Mouse (Mus musculus) forebrain, embryonic 12.5 days (tissue): ENCODE data around the gene Ahsa1. TPM values are rescaled to one million over a fixed set of nuclear protein-coding genes. Genes with fewer than 3 reads are reported as not detected.

Experiments
- ATAC-seq: fragments of 200-750 bp; cut with Nextera tagmentation; 2 replicates; pipeline ENCODE4 v1.8.0; 2017; ENCODE audit warnings: moderate TSS enrichment; ENCODE audit not compliant: low FRiP score
- H3K27ac ChIP-seq: fragments of 300-500 bp; sonication (generic); 2 replicates; pipeline ENCODE4 v1.5.1; 2016; ENCODE audit warnings: mild to moderate bottlenecking
- H3K27me3 ChIP-seq: fragments of 300-500 bp; sonication (generic); 2 replicates; pipeline ENCODE4 v1.6.1; 2016; ENCODE audit warnings: mild to moderate bottlenecking
- H3K36me3 ChIP-seq: fragments of 300-500 bp; sonication (generic); replicated peaks from 2 replicates; pipeline ENCODE4 v1.6.1; 2016; ENCODE audit warnings: mild to moderate bottlenecking
- H3K4me1 ChIP-seq: fragments of 300-500 bp; sonication (generic); 2 replicates; pipeline ENCODE4 v1.6.1; 2016
- H3K4me2 ChIP-seq: fragments of 300-500 bp; sonication (generic); 2 replicates; pipeline ENCODE4 v1.6.1; 2016; ENCODE audit warnings: mild to moderate bottlenecking, moderate library complexity
- H3K4me3 ChIP-seq: fragments of 300-500 bp; sonication (generic); replicated peaks from 2 replicates; pipeline ENCODE4 v1.5.1; 2016; ENCODE audit warnings: mild to moderate bottlenecking
- H3K9ac ChIP-seq: fragments of 300-500 bp; sonication (generic); 2 replicates; pipeline ENCODE4 v1.6.1; 2016; ENCODE audit warnings: mild to moderate bottlenecking
- H3K9me3 ChIP-seq: fragments of 300-500 bp; sonication (generic); 2 replicates; pipeline ENCODE4 v1.6.1; 2016
- WGBS: fragments of 180-500 bp; shearing (Covaris S2); methylation state at CpG from one replicate; pipeline ENCODE4 v1.1.7; 2016; 5-methylcytosine and 5-hydroxymethylcytosine counted together
- microRNA-seq: library from miRNA; unstranded; fragments of <30 nt; microRNA quantifications from one replicate; pipeline ENCODE4, GENCODE M21; 2017
- polyA plus RNA-seq: library from polyadenylated mRNA; unstranded; fragments of >200 nt; fragmentation: Nextera tagmentation; extraction: Ambion mirVana; gene quantifications from 2 replicates; pipeline ENCODE4 v1.2.1, GENCODE M21; 2016

The Ahsa1 gene
- polyA plus RNA-seq, 1 experiment from 2014 or later = 205 TPM

- H3K27me3 ChIP-seq = no peaks in the 10 kb centered on the region; the same call in 1 of the 2 replicates
These were observed 53.0 kb downstream of the Ahsa1 start for GRCm38 (mm10) chr12:87319229-87319628.

More at GRCm38 (mm10) chr12:87319229-87319628, 53.0 kb downstream of the Ahsa1 start:
- no peaks in the 10 kb centered on the region for H3K9me3 ChIP-seq
- WGBS = 87% methylated on average over 3 of the region's 3 CpGs
- no peaks in the 10 kb centered on the region; the same call in 1 of the 2 replicates for H3K36me3 ChIP-seq
- no peak for ATAC-seq
- H3K4me3 ChIP-seq = no peak overlapping the region
- no peak overlapping the region for H3K9ac ChIP-seq
- no peak overlapping the region for H3K4me2 ChIP-seq
- no peaks in the 10 kb centered on the region for H3K4me1 ChIP-seq
- H3K27ac ChIP-seq = no peak overlapping the region

Small RNAs within 50 kb of the gene (microRNA-seq; reads per million reads assigned to microRNA genes)
- not detected for gene Gm47293

Other genes with a start within 250 kb of the Ahsa1 start
- gene Tmem63c, start 245.1 kb upstream of the Ahsa1 start, polyA plus RNA-seq = 1.5 and 1.6 TPM in 2 replicates
- 0.44 and 0.57 TPM in 2 replicates for gene Ngb, start 163.9 kb upstream of the Ahsa1 start, polyA plus RNA-seq
- 24.3 and 28.3 TPM in 2 replicates for gene Gstz1, start 119.3 kb upstream of the Ahsa1 start, polyA plus RNA-seq
- gene Pomt2, start 118.5 kb upstream of the Ahsa1 start, polyA plus RNA-seq = 16.2 and 16.6 TPM in 2 replicates
- 1.4 and 1.7 TPM in 2 replicates for gene Samd15, start 66.8 kb upstream of the Ahsa1 start, polyA plus RNA-seq
- 6.0 and 6.4 TPM in 2 replicates for gene Tmed8, start 66.0 kb upstream of the Ahsa1 start, polyA plus RNA-seq
- gene Noxred1, start 27.7 kb upstream of the Ahsa1 start, polyA plus RNA-seq = 0.73 and 1.1 TPM in 2 replicates
- 59.7 and 62.0 TPM in 2 replicates for gene Vipas39, start 223 bp upstream of the Ahsa1 start, polyA plus RNA-seq
- gene Ism2, start 33.2 kb downstream of the Ahsa1 start, polyA plus RNA-seq = 1.2 and 1.8 TPM in 2 replicates
- 50.8 and 54.2 TPM in 2 replicates for gene Sptlc2, start 121.9 kb downstream of the Ahsa1 start, polyA plus RNA-seq
- 283 and 293 TPM in 2 replicates for gene Slirp, start 177.4 kb downstream of the Ahsa1 start, polyA plus RNA-seq
- gene Alkbh1, start 177.5 kb downstream of the Ahsa1 start, polyA plus RNA-seq = 48.8 and 55.9 TPM in 2 replicates
- gene Snw1, start 205.8 kb downstream of the Ahsa1 start, polyA plus RNA-seq = 149 and 153 TPM in 2 replicates
- not detected in 2 replicates for gene Gm5788, start 228.2 kb downstream of the Ahsa1 start, polyA plus RNA-seq
- gene Gm8300, start 247.8 kb downstream of the Ahsa1 start, polyA plus RNA-seq = not detected in 2 replicates